Mouse (Mus musculus) bone marrow macrophage, adult 2 months (primary cell): Measurements from ENCODE around the gene Thada. TPM values are rescaled to one million over a fixed set of nuclear protein-coding genes. Genes with fewer than 3 reads are reported as not detected.
"Not testable (repeated sequence)": the region's sequence is repeated elsewhere in the genome, so short reads cannot be mapped to it uniquely, and the experiment has no call there.

Source experiments
- H3K27ac ChIP-seq: 2 replicates; pipeline ENCODE4 v1.5.1; 2012; ENCODE audit warnings: low read depth, low read length; ENCODE audit not compliant: insufficient read depth
- H3K4me1 ChIP-seq: 2 replicates; pipeline ENCODE4 v1.6.1; 2012; ENCODE audit warnings: low read length; ENCODE audit not compliant: control insufficient read depth, insufficient read depth
- H3K4me3 ChIP-seq: 2 replicates; pipeline ENCODE4 v1.5.1; 2012; ENCODE audit warnings: mild to moderate bottlenecking, low read length, moderate library complexity; ENCODE audit not compliant: insufficient read depth
- CTCF ChIP-seq: IDR thresholded peaks from 2 replicates; pipeline ENCODE4 v1.5.1; 2012; ENCODE audit warnings: low read depth, mild to moderate bottlenecking, low read length, moderate library complexity
- POLR2A ChIP-seq: IDR thresholded peaks from 2 replicates; pipeline ENCODE4 v1.6.1; 2012; ENCODE audit warnings: mild to moderate bottlenecking, low read depth, low read length, borderline replicate concordance
- polyA plus RNA-seq: library from polyadenylated mRNA; stranded (reverse); fragments of >200 nt; gene quantifications from 2 replicates; pipeline ENCODE4 v1.2.4, GENCODE M21; 2012; ENCODE audit not compliant: missing spikeins, insufficient read depth, insufficient read length

Thada gene
- polyA plus RNA-seq, 1 experiment: 6.6 TPM

DNA sequence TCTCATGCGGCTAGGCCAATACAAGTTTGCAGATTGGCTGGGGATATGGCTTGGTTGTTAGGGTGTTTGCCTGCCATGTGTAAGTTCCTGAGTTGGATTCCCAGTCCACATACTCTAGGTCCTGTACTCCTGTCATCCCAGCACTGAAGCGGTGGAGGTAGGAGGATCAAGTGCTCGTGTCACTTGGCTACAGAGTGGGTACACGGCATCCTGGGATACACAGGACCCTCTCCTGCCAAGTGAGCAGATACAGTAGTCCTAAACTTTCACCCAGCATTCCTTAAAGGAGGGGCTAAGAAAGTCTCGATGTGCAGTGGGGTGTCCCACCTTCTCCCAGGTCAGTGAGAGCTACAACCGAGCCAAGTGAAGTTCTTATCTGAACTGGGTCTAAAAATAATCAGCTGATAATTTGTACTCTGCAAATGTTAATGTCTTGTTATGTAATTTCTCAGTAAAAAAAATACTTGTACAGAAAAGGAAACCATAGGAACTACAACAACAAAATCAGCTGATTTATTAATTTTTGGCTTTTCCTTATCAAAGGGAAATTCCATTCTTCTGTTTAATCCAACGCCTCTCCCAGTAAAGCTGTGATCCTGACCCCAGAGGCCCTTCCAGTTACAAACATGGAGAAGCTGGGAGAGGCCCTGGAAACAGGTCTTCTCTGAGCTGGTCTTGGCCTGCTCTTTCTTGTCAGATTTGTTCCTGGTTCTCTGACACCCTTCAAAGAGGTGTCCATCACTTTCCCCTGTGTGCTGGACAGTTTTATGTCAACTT lies 229.0 kb downstream of the Thada start:
- TF ChIP-seq POLR2A: no peak
- no peak for TF ChIP-seq CTCF
- Histone ChIP-seq H3K4me1 (peaks cover 23% of the 10 kb centered on the region), H3K27ac (no peak overlapping the region), H3K4me3 (no peak overlapping the region)

DNA sequence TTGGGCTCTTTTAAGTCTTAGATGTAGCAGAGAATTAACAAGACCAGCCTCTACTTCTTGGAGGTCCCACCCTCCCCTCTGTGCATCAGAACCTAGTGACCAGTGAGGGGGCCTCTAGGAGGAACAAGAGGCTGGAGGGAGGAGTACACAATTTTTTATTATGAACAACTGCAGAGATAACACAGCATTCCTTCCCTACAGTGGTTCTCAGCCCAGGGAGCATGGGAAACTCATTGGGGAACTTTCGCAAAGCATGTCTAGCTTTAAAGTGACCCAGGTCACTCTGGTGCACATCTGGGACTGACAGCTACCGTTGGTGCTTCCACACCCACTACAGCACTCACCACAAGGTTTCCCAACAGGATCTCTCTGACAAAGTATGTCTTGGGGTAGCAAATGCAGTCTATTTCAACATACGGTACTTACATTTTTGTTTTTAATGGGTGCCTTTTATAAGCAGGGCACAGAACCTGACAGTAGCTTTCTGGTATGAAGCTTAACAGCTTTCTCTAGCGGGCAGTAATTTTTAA lies 230.5 kb downstream of the Thada start:
- H3K4me1 ChIP-seq: peaks cover 25% of the 10 kb centered on the region
- TF ChIP-seq CTCF: no peak
- no peak for TF ChIP-seq POLR2A
- no peak overlapping the region for H3K27ac ChIP-seq
- no peak overlapping the region for H3K4me3 ChIP-seq

DNA sequence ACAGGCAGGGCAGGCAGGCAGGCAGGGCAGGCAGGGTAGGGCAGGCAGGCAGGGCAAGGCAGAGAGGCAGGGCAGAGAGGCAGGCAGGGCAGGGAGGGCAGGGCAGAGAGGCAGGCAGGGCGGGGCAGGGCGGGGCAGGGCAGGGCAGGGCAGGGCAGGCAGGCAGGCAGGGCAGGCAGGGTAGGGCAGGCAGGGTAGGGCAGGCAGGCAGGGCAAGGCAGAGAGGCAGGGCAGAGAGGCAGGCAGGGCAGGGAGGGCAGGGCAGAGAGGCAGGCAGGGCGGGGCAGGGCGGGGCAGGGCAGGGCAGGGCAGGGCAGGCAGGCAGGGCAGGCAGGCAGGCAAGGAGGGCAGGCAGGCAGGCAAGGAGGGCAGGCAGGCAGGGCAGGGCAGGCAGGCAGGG lies 231.2 kb downstream of the Thada start:
- not testable (repeated sequence) for H3K4me3 ChIP-seq, H3K27ac ChIP-seq
- peaks cover 25% of the 10 kb centered on the region for H3K4me1 ChIP-seq

DNA sequence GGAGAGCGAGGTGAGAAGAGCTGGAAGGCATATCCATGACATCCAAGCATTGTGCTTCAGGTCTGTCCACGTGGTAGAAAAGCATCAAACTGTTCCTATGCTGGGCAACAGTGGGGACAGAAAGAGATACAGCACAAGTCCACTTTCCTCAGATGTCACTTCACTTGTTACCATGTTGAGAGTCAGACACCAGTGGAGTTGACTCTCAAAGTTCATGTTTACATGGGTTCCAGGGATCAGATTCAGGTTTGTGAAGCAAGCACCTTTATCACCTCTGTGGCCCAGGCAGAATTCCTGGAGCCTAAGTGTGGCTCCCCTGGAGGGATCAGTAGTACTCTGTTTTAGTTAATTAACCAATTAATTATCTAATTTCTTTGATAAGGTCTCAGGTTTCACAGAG lies 232.2 kb downstream of the Thada start:
- Histone ChIP-seq H3K27ac (no peak overlapping the region), H3K4me1 (peaks cover 25% of the 10 kb centered on the region)

DNA sequence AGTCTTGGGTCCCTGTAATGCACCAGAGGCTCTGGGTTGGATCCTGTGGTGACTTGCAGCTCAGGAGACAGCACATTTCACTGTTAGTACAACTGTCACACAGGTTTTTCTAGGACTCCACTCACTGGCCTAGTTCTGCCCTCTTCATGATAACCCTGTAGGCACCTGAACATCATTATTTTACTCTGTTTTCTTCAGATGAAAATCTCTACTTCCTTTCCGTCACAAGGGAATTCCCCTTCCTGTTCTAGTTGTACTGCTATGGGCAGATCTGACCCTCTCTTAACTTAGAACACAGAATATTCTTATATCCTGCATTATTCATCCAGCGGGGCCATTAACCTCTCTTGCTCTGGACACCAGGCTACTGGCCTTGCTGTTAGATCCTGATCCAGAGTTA lies 234.6 kb downstream of the Thada start:
- Histone ChIP-seq H3K4me3 (no peak overlapping the region), H3K4me1 (peaks cover 23% of the 10 kb centered on the region), H3K27ac (no peak overlapping the region)
- TF ChIP-seq POLR2A: no peak
- no peak for TF ChIP-seq CTCF

More for the DNA sequence above, 232.2 kb downstream of the Thada start:
- no peak overlapping the region for H3K4me3 ChIP-seq
- TF ChIP-seq POLR2A (no peak), CTCF (no peak)

DNA sequence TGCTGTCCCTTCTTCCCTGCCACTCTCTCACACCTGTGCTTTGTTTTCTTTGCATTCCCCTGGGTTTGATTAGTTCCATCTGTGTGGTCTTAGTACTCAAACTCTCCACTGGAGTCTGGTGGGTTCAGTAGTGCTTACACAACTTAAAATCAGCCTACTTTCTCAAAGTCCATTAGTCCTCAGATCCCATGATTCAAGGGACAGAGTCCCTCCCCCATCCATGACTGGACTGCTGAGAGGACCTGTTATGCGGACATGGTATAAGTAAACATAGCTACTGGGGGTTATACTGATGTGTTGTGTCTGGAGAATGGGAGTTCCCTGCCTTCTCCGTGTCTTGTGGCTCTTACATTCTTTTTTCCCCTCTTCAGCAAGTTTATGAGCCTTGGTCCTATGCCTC lies 237.8 kb downstream of the Thada start:
- Histone ChIP-seq H3K4me1 (peaks cover 18% of the 10 kb centered on the region; the same call in 1 of the 2 replicates), H3K4me3 (no peak overlapping the region), H3K27ac (no peak overlapping the region)
- TF ChIP-seq POLR2A: no peak
- no peak for TF ChIP-seq CTCF

DNA sequence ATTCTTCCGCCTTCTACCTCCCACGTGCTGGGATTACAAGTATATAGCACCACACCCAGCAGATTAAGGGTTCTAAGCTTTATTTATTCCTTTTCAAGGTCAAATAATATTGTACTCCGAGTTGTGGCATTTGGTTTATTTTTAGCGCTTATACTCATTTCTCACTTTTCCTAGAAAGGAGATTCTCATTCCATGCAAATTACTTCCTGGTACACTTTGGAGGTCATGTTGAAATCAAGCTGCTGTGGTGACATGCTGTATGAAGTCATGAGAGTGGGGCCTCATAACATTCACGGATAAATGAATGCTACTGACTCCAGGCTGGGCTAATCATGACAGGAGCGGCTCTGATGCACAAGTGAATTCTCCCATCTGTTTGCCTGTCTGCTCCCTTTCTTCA lies 239.3 kb downstream of the Thada start:
- no peak overlapping the region for H3K27ac ChIP-seq
- H3K4me3 ChIP-seq: no peak overlapping the region
- peaks cover 18% of the 10 kb centered on the region; the same call in 1 of the 2 replicates for H3K4me1 ChIP-seq
- TF ChIP-seq CTCF: no peak
- TF ChIP-seq POLR2A: no peak

DNA sequence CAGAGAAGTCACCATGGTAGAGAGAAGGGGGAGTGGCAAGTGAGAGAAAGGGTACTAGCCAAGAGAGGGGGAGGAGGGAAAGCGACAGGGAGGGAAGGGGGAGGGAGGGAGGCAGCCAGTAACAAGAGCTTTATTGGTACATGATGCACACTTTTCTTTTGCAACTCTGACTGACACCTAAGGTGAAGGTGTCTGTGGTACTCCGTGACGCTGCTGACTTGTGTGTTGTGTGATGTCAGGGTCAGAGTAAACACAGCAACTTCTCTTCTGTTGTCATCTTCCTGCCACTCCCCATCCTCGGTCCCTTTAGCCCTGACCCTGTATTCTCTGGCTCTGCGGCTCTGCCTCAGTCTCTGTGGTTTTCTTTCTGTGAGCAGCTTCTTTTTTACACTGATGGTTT lies 239.8 kb downstream of the Thada start:
- TF ChIP-seq CTCF: no peak
- TF ChIP-seq POLR2A: no peak
- Histone ChIP-seq H3K27ac (no peak overlapping the region), H3K4me1 (peaks cover 18% of the 10 kb centered on the region; the same call in 1 of the 2 replicates), H3K4me3 (no peak overlapping the region)

DNA sequence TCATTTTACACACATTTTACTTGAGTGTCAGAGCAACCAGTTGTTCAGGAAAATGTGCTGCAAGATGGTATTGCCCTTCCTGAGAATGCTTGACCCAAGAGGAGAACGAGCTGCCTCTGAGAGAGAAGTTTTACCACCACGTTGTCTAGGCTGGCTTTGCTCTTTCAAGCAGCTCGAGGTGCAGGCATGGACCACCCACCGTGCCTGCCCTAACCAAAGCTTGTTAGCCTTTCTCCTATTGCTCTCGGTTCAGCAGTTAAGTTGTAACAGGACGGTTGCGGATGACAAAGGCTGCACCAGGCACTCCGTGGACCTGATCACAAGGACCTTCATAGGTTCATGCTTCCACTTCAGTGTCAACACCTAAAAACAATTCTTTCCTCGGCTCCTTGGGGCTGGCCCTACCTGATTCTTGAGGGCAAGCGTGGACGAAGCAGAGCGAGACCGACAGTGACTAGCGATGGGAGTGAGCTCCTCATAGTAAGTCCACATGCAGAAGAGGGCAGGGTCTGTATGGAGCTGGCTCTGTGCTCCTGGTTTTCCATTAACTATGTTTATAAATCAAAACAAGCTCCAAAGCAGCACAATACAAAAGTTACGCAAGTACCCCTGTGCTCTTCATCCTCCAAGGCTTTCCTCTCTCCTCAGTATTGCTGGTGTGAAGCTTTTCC lies 241.7 kb downstream of the Thada start:
- TF ChIP-seq CTCF (no peak), POLR2A (no peak)
- no peak overlapping the region for H3K4me3 ChIP-seq
- H3K27ac ChIP-seq: no peak overlapping the region
- peaks cover 16% of the 10 kb centered on the region; the same call in 1 of the 2 replicates for H3K4me1 ChIP-seq

DNA sequence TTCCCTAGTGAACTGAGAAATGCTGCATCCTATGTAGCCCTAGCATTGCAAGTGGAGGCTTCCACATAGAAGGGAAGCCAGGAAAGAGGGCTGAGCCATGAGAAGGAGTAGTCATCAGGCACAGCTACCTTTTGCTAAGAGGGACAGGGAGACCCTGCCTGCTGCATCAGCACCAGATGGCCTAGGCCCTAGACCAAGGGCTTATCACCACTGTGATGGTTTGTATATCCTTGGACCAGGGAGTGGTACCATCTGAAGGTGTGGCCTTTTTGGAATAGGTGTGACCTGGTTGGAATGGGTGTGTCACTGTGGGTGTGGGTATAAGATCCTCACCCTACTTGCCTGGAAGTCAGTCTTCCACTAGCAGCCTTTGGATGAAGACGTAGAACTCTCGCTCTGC lies 247.2 kb downstream of the Thada start:
- H3K4me1 ChIP-seq, H3K4me3 ChIP-seq: not testable (repeated sequence)

DNA sequence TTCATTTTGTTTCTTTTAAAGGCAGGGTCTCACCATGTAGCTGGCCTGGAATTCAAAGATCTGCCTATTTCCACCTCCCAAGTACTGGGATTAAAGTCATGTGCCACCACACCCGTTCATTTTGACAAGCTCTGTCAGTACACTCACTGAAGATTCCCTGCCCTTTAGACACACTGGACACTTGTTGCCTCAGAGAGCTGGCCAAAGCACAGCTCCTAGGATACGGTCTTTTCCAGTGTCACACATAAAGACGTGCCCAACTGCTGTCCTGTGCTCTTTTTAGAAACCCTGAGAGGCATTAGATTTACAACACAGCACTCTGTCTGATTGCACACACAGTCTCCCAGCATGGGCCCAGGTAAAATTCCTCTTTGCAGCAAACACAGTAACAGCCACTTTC lies 248.3 kb downstream of the Thada start:
- Histone ChIP-seq H3K27ac (no peak overlapping the region), H3K4me1 (no peaks in the 10 kb centered on the region), H3K4me3 (no peak overlapping the region)
- no peak for TF ChIP-seq POLR2A
- no peak for TF ChIP-seq CTCF

More for the DNA sequence above, 247.2 kb downstream of the Thada start:
- H3K27ac ChIP-seq: not testable (repeated sequence)
